Mouse (Mus musculus): ENCODE measurements around the gene Zdhhc17.
A peak's percentile ranks its signal among the peaks of the same experiment; 100 is the strongest.

The Zdhhc17 gene

DNA sequence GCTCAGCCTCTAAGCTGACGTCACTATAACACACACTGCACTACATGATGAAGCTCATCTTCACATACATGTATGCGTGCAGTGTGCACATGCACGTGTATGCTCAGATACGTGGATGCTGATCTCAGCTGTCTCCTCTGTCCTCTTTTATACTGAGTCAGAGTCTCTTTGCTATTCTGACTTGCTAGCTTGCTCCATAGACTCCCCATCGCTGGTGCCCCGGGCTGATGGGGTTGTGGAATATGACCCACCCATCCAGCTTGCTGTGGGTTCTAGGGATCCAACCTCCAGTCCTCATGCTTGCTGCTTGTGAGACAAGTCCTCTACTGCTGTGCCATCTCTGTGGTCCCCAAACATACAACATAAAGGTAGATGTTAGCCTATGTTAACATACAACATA is 51.1 kb downstream of the Zdhhc17 start:
- no peak for DNase-seq (ENCODE audit: low spot score in 2 of 2)

DNA sequence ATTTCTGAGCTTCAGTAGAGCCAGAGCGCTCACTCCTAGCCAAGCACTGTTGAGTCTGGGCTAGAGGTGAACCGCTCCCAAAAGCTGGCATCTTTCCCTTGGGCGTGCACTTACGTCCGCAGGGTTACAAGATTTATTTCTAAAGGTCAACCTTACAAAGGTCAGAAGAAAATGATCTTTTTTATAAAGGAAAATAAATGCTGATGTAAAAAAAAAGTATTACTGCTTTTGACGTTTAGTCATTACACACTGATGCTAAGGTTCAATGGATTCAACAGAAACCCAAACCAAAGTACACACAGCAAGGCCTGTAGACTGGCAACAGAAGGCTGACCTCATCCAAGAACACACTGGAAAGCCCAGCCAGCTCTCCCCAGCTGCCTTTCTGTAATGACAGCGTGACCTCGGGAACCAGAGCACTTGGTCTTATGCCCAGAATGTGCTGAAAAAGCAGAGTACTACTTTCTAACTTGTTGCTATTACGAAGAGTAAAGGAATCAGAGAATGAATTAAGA is 56.9 kb downstream of the Zdhhc17 start:
- peak in 1 of 2 experiments; percentile 72 for DNase-seq (ENCODE audit: low spot score in 2 of 2)

DNA sequence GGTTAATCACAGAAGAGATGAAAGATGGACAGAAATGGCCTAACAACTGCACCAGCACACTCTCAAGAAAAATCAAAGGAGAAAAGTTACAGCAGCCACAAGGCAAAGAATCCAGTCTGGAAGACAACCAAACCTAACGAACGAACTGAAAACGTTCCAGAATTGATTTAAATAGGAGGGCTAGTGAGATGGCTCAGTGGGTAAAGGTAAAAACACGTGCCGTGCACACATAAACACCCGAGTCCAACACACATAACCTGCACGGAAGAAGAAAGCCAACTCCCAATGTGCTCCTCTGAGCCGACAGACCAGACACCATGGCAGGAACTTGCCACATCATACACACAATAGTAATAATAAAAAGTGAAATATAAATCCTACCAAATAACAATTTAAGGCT is 57.7 kb downstream of the Zdhhc17 start:
- DNase-seq (ENCODE audit: low spot score in 2 of 2): no peak

DNA sequence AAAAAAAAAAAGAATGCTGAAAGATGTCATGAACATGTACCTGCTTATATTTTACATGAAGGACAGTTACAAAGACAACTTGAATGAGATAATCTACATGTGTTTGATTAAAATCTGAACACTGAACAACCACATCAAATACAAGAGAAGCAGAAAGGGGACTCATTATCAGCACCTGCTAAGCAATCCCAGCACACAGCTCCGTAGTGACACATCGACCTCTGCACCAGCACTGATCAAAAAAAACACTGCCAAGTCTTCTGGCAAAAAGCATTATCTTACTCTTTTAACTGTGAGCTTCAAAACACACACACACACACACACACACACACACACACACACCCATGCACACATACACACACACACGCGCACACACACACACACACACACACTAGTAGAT is 58.2 kb downstream of the Zdhhc17 start:
- DNase-seq (ENCODE audit: low spot score in 2 of 2): no peak

DNA sequence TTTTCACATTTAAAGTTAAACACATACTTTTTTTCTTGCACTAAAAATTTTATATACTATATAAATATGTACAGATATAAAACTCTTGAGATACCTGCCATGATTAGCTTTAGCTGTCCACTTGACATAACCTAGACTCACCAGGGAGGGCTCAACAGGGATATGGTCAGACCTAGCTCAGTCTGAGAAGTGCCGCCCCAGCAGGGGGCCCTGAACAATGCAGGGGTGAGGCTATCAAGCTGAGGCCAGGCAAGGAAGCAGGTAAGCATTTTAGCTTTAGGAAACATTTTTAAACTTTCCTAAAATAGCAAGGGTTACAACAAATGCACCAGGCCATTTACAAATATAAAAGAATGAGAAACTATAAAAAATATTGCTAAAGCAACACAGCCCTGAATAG is 58.8 kb downstream of the Zdhhc17 start:
- DNase-seq (ENCODE audit: low spot score in 2 of 2): no peak

DNA sequence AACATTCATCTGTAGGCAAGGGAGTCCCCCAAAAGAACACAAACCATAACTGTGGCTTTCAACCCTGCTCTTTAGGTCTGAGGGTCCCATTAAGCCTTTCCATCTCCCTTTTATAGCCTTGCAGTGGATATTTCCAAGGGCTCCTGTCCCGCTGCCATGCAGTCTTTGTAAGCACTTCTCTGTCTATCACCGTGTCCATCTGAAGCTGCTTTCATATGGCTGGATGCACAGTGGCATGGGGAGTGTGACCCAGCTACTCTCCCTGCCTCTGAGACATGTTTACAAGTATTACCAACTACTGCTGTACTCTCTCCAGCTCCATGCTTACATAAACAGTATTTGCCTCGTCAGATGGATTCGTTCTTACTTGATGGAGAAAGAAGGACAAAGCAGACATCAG is 62.4 kb downstream of the Zdhhc17 start:
- no peak for DNase-seq (ENCODE audit: low spot score in 2 of 2)

DNA sequence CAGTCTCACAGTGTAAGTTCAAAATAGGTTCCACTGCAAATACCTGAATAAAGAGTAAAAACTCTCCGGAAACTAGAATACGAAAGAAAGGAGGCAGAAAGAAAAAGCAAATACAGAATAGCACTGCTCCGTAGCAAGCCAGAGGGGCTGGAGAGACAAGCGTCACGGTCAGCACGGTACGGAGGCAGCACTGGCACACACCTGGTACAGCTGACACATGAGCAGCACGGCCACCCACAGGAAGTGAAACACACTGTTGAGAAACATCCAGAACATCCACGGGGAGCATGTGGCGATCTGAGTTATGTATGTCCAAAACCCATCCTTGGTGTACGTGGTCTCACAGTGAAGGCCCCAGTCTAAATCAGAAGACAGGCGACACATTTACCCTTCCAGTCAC is 64.0 kb downstream of the Zdhhc17 start:
- no peak for DNase-seq (ENCODE audit: low spot score in 2 of 2)

DNA sequence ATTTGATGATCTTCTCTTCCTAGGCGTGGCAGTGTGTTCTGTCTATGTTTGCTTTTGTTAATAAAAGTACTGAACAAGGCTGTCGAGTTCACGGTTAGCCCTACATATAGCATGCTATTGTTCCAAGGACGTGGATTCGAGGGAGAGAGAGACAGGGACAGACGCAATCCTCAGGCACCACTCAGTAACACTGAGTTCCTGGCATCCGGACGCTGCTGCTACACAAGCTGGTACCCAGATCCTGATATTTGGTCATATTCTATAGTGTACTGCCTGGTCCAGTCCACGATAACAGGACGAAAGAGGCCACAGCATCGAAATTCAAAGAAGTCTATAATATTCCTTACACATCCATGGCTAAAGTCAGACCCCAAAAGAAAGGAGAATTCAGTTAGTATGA is 65.8 kb downstream of the Zdhhc17 start:
- no peak for DNase-seq (ENCODE audit: low spot score in 2 of 2)

DNA sequence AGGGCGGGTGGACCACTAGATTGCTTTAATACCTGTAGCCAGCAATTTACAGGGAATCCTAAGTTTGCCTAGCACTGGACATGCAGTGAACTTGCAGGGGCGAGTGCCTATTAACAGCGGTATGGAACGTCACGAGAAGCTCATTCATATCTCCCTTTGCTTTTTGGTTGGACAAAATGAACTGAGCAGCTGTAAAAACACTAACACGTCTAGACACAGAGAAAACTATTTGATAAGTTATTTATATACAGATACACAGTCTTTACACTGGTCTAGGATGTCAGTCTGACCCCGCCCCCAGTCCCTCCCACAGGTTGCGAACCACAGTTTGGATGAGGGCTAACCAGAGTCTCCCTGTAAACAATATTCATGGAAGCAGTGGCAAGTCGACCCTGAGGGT is 67.1 kb downstream of the Zdhhc17 start:
- DNase-seq (ENCODE audit: low spot score in 2 of 2): no peak

DNA sequence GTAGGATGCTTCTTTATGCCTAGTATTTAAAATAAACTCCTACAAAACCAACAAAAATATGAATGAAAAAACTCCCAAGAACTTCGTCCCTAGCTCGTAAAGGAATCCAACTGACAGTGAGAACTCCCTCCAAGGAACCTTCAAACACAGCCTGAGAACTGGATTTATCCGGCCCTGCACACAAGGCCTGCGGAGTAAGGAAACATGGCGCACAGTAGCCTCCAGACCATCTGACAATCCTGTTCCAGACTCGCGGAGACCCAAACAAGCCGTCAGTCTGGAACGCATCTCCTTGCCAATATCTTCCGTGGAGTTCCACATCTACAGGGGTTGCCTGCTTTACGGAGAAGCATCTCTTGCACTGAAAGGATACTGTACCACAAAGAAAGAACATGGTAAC is 68.0 kb downstream of the Zdhhc17 start:
- DNase-seq (ENCODE audit: low spot score in 2 of 2): no peak

DNA sequence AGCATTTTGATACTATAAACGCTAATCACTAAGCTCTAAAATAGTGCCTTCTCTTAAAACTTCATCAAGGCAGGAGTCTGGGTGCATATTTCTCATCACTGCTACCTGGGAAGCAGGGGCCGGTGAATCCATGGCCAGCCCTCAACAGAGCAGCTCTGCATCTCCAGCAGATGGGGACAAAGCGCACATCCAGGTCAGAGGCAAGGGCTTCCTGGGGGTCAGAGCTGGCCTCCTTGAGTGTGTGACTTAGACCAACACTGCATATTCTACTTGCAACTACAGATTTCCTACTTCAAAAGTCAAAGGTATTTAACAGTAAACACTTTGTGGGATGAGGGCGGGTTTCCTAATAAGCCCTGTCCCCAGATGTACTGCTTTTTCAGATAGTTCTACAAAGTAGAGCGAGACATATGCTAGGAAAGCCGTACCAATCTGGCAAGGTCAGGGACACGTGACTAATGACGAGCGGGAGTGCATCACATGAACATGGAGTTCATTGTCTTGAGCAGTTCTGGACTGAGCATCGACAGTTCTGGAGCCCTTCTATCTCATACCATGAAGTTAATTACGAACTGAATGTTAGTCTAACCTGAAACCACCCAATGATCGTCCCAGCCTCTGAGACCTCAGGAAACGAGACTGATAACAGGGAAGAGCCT is 69.1 kb downstream of the Zdhhc17 start:
- no peak for DNase-seq (ENCODE audit: low spot score in 2 of 2)

DNA sequence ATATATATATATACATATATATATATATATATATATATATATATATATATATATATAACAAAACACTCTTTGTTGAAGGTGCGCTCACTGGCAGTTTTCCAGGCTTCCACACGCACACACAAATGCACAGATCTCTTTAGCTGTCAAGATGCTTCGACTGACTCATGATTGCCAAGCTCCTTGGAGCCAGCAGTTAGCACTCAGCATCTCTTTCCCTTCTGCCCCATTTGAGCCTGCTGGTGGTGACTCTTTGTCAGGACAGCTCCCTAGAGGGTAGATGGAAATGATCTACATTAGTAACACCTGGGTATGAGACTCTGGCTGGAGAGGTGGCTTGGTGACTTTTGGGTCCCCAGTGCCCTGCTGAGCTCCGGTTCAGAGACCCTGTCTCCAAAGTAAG is 70.2 kb downstream of the Zdhhc17 start:
- DNase-seq (ENCODE audit: low spot score in 2 of 2): no peak

DNA sequence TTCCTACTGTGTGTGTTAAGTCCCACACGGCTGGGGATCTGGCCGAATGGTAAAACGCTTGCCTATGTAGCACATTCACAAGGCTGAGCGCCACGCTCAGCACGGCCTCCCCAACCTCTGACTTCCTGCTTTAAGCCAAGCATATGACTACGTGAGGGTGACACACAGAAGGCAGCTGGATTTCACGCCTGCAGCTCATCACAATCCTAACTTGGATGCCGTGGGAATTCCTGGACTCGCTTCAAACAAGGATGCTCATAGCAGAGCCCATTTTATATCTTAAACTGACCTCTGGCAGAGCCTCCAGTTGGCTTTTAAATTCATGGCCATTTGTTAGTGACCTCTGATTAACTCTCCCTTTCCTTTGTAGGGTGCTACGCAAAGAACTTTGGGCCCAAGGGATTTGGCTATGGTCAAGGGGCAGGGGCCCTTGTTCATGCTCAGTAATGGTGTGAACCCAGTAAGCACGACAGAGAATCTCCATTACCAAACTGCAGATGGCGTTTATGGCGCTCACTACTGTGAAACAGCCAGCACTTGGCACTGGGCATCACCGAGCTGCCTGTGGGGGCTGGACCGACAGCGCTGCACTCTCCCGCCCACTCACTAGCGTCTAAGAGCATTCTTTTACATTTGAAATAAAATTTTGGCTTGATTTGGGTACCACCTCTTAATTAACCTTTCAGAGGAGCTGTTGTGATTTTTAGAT is 70.9 kb downstream of the Zdhhc17 start:
- no peak for DNase-seq (ENCODE audit: low spot score in 2 of 2)

DNA sequence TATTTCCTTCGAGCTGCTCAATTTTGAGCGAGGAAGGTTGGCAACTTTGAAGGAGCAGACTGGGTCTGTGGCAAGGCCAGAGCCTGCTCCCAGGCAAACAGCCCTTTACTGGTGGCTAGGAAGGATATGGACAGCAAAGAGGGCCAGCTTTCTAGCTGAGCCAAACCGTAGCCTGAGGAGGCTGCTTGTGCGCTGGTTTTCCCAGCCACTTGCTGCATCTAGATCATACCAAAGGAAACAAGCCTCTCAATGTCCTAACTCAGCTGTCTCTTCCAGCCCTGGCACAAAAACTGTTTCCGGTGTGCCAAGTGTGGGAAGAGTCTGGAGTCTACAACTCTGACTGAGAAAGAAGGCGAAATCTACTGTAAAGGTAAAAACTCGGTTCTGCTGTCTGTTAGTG is 71.6 kb downstream of the Zdhhc17 start:
- DNase-seq (ENCODE audit: low spot score in 2 of 2): no peak

DNA sequence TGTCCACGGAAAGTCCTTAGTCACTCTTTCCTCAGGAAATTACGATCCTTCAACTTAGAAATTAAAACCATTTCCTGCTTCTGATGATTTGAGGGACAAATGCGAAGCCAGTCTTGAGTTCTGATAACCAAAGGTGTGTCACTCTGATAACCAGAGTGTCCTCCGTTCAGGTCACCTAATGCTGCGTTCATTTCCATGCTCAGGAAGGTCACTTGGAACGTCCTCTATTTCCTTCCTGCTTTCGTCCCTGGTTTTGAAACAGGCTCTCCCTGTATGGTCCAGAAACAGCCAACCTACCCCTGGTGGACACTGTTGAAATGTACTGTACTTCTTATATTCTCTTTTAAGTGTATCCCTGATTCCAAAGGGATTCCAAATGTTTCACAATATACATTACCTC is 74.3 kb downstream of the Zdhhc17 start:
- DNase-seq (ENCODE audit: low spot score in 2 of 2): no peak

DNA sequence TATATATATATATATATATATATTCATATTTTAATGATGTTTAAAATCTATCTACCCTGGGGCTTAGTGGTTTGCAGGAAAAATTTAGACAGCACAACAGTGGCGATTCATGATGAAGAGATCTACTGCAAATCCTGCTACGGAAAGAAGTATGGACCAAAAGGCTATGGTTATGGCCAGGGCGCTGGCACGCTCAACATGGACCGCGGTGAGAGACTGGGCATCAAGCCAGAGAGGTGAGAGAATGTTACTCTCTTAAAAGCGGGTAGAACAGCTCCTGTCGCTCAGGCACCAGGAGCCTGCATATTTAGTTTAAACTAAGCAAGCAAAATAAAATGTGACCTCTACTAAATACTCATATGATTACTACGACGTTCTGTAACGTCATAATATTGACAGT is 74.9 kb downstream of the Zdhhc17 start:
- no peak for DNase-seq (ENCODE audit: low spot score in 2 of 2)

DNA sequence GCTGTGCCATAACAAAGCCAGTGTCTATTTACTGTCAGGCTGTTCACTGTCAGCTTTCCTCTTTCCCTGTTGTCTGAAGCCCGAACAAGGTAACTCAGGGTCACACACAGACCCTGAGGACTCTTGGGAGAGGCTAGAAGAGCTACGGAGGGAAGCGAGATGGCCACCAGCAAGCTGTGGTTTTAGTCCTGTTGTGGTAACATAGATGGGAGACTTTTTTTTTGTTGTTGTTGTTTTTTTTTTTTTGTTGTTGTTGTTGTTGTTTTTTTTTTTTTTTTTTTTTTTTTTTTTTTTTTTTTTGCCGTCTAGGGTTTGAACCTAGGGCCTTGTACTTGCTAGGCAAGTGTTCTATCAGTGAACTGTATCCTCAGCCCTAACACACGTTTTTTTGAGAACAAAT is 76.4 kb downstream of the Zdhhc17 start:
- DNase-seq (ENCODE audit: low spot score in 2 of 2): no peak

DNA sequence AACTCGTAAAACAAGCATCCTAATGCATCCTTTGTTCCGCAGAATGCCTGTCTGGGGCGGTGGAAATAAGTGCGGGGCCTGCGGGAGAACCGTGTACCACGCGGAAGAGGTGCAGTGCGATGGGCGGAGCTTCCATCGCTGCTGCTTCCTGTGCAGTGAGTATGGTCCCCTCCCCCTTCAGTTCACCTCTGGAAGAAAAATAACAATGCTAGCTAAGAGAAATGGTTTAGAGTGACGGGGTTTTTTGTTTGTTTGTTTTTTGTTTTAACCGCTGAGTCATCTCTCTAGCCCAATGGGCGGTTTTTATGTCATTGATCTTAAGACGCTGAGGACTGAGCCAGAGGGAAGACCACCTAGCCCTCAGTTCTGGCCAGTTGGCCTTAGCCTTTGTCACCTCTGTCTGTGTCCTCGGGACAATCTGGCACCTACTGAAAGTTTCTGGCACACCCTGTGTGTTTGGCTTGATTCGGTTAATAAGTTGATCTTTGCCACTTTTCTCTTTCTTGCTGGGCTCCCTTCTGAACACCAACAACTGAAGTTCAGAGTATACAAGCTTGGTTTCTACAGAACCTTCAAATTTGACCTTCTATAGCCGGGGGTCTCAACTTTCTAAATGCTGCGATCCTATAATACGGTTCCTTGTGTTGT is 77.9 kb downstream of the Zdhhc17 start:
- no peak for DNase-seq (ENCODE audit: low spot score in 2 of 2)

DNA sequence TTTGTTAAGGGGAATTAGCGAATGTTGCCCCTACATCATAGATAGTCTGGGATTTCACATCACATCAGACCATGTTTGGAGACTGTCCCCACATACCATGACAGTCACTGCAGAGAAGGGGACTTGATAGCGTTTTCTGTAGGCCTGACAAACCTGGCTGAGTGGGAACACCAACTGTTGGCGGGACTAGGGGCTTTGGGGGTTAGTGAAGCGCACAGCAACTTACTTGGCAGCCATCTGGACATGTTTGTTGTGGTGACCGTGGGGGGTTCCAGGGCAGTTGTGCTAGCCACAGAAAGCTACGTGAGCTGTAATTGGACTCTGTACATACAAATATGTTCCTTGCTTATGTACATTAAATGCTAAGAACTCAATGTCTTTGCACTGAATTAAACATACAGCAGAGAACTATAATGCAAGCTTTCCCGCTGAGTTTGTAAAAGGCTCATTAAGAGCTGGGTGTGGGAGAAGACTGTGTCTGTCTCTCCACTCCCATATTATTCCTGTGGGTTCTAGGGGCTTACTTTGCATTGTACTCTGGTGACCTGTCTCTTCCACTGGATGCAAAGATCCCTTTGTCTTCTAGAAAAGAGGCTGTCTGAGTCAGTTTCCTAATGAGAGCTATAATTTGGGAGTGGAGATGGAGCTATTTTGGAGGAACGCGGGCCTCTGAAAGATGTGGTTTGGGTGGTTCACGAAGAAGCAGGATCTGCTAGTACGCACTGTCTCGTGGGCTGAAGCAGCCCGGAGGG is 78.6 kb downstream of the Zdhhc17 start:
- DNase-seq (ENCODE audit: low spot score in 2 of 2): no peak

DNA sequence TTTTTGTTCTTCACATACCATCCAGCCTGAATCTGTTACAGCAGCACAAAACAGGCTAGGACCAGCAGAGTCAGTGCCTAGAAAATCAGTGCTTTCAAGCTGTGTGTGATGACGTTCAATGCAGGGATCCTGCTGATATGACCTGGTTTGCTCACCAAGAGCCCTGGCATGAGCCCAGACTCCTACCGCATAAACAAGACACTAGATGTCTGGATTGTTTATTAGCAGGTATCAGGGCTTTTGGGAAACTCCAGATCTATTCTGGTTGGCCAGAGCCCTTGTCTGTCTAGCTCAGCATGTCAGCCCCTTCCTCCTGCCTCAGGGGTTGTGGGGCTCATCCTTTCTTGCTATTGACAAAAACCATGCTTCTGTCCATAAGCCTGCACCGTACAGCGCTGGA is 80.2 kb downstream of the Zdhhc17 start:
- DNase-seq (ENCODE audit: low spot score in 2 of 2): no peak

DNA sequence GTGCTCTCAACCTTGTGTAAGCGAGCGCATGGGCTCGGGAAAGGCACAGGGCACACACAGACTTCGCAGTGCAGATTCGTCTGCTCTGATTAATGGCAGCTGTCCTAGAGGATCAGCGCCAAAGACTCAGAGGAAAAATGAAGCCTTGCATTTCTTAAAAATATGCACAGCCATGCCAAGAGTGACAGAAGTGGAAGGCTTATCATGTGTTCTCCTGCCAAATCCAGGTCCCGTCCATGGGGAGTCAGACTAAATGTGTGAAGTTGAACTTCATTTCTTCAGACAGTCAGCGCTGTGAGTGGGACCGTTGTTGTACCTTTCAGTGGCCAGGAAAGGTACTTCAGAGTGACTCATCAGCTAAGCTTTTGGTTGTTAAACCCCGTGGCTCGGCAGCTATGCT is 82.4 kb downstream of the Zdhhc17 start:
- no peak for DNase-seq (ENCODE audit: low spot score in 2 of 2)

DNA sequence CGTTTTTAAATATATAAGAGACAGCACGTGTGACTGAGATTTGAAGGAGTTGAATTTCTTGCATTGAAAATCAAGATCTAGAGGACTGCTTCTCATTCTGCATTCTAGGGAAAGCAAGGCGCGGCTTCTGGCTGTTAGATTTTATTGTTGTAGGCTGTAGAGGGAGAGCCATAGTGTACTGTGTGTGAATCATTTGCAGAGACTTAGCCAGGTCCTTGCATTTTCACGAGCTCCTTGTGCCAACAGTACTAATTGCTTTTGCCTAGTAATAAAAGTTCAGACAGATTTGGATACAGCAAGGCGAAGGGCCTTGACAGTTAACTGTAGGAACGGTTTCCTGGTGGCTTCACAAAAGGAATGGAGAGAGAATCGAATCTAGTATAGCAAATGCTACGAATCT is 87.3 kb downstream of the Zdhhc17 start:
- DNase-seq (ENCODE audit: low spot score in 2 of 2): no peak

All from urinary bladder, postnatal 36 days (tissue).